Mouse (Mus musculus): ENCODE measurements at regions not wholly inside any gene's neighbourhood (a gene's known extent, or its start where the extent isn't known, plus 50 kb on each side); places are given as distances from the start of the nearest gene placed in this dataset.
A peak's percentile ranks its signal among the peaks of the same experiment; 100 is the strongest.
"Not testable (repeated sequence)": the region's sequence is repeated elsewhere in the genome, so short reads cannot be mapped to it uniquely, and the experiment has no call there.

DNA sequence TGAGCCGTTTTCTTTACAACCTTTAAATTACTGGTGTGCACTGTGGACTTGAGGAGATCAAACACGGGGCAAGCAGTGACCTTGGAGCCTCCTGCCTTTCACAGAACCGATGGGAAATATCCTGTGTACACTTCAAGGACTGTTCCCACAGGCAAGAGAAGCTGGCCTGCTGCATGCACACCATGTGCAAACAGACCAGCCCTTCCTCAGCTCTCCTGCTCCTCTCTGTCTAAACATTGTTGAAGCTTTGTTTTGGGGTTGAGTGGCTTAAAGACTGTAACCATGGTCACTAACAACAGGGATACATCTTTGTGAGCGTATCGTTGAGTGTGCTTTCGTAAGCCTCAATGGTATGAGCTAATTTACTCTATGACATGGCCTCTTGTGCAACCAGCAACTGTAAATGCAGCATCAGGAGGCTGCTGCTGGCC is 50.2 kb upstream of the Agps start:
- Histone ChIP-seq H3K9me3 (no peaks in the 10 kb centered on the region), H3K4me1 (replicated peaks) (no peaks in the 10 kb centered on the region; the same call in 1 of the 2 replicates), H3K4me3 (no peak overlapping the region), H3K27me3 (no peaks in the 10 kb centered on the region), H3K36me3 (no peaks in the 10 kb centered on the region), H3K9ac (no peak overlapping the region), H3K27ac (replicated peaks) (no peak overlapping the region), H3K4me2 (no peak overlapping the region)
- no peak; the same call in 1 of the 2 replicates for ATAC-seq (ENCODE audit: low FRiP score, low read depth)
- WGBS = 70% methylated on average over 6 of the region's 6 CpGs

DNA sequence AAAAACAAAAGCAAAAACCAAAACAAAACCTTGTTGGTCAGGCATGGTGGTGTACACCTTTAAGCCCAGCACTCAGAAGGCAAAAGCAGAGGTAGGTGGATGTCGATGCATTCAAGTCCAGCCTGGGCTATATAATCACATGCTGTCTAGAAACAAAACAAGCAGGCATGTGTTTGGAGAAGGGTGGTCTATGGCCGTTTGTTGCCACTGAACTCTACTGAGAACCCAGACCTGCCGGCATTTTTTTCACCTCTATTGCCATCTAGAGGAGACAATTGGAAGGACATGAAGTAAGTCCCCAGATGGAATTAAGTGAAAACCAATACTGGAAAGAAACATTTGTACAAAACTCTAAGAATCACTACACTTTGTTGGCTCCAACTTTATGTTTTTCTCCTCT is 50.9 kb upstream of the Agps start:
- Histone ChIP-seq H3K27ac (replicated peaks) (no peak overlapping the region), H3K36me3 (no peaks in the 10 kb centered on the region), H3K4me3 (no peak overlapping the region), H3K4me2 (no peak overlapping the region), H3K4me1 (replicated peaks) (no peaks in the 10 kb centered on the region; the same call in 1 of the 2 replicates), H3K9ac (no peak overlapping the region), H3K9me3 (no peaks in the 10 kb centered on the region), H3K27me3 (no peaks in the 10 kb centered on the region)
- 0 out of 2 replicates have a peak, but pooled peaks have one; percentile 65 for ATAC-seq (ENCODE audit: low FRiP score, low read depth)
- WGBS = 2% methylated on average over 3 of the region's 3 CpGs

DNA sequence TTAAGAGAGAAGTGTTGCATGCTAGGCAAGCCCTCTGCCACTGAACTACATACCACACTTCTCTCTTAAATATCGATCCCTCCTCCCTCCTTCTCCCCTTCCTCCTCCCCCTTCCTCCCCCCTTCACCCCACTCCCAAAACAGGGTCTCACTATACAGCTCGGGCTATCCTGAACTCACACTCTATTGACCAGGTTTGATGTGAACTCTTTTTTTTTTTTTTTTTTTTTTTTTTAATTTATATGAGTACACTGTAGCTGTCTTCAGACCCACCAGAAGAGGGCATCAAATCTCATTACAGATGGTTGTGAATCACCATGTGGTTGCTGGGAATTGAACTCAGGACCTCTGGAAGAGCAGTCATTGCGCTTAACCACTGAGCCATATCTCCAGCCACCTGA is 53.3 kb upstream of the Agps start:
- 93% methylated on average over 3 of the region's 3 CpGs for WGBS
- not testable (repeated sequence) for H3K27me3 ChIP-seq

DNA sequence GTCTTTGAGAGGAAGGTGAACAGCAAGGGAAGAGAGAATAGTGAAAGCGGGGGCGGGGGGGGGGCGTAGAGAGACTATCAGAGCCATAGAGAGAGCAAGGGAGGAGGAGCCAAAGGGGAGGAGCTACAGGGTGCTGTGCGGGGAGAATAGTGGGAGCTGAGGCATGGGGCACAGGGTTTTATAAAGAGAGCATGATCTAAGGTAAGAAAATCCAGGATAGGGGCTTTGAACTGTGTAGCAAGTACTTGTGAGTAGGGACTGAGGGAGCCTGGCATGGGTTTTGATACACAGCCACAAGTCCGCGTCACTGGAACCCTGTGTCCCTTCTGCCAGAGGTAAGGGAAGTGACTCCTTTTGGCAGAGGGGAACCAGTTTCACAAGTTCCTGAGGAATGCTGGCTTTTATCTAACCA is 54.9 kb upstream of the Agps start:
- H3K4me3 ChIP-seq = no peak overlapping the region
- H3K36me3 ChIP-seq = no peaks in the 10 kb centered on the region
- H3K27me3 ChIP-seq = no peaks in the 10 kb centered on the region
- no peaks in the 10 kb centered on the region for H3K9me3 ChIP-seq
- no peak for ATAC-seq (ENCODE audit: low FRiP score, low read depth)
- WGBS = 26% methylated on average over 5 of the region's 6 CpGs
- no peak overlapping the region for H3K27ac ChIP-seq (replicated peaks)
- peak overlapping the region; percentile 26 for H3K4me2 ChIP-seq
- H3K9ac ChIP-seq = no peak overlapping the region
- no peaks in the 10 kb centered on the region; the same call in 1 of the 2 replicates for H3K4me1 ChIP-seq (replicated peaks)

More for the DNA sequence above, 53.3 kb upstream of the Agps start:
- not testable (repeated sequence) for H3K27ac ChIP-seq (replicated peaks); H3K36me3 ChIP-seq; H3K9me3 ChIP-seq; H3K4me1 ChIP-seq (replicated peaks); H3K9ac ChIP-seq; H3K4me3 ChIP-seq; H3K4me2 ChIP-seq; ATAC-seq (ENCODE audit: low FRiP score, low read depth)

DNA sequence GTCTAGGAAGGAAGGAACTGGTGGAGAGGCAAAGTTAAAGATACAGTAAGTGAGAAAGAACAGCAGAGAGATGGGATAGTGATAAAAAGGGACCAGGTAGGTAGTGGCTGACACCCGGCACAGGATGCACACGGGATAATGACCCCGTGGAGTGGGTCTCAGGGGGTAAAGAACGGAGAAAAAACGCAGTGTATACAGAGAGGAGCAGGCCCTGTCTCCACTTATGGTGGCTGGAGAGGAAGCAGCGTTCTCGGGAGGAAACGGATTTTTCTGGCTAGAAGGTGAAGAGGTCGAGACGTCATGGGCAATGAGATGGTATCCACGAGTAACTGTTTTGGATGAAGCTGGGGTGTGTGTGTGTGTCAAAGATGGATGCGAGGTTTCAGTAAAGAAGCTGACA is 55.4 kb upstream of the Agps start:
- WGBS = 31% methylated on average over 12 of the region's 12 CpGs
- Histone ChIP-seq H3K27me3 (no peaks in the 10 kb centered on the region), H3K27ac (replicated peaks) (no peak overlapping the region), H3K9ac (no peak overlapping the region), H3K4me2 (peak overlapping the region; percentile 26), H3K4me3 (no peak overlapping the region), H3K4me1 (replicated peaks) (no peaks in the 10 kb centered on the region; the same call in 1 of the 2 replicates), H3K36me3 (no peaks in the 10 kb centered on the region), H3K9me3 (no peaks in the 10 kb centered on the region)
- ATAC-seq (ENCODE audit: low FRiP score, low read depth) = no peak

DNA sequence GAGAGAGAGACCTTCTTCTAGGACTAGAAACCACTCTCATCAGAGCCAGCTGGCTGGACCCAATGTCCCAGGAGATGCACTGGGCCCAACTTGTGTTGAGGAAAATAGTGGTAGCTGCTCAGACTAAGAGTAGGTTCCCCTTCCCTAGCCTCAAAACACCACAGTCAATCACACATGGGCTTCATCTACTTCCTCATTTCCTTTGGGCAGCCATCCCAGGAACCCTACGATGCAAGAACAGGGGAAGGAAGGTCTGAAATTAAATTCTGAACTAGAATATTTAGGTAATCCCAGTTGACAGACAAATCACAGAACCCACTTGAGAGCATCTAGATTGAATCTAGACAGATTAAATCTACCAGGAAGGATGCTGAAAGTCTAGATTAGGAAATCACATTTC is 56.8 kb upstream of the Agps start:
- H3K4me1 ChIP-seq (replicated peaks) = no peaks in the 10 kb centered on the region; the same call in 1 of the 2 replicates
- WGBS = 79% methylated on average over 1 of the region's 1 CpGs
- no peak for ATAC-seq (ENCODE audit: low FRiP score, low read depth)
- H3K4me3 ChIP-seq = no peak overlapping the region
- no peak overlapping the region for H3K27ac ChIP-seq (replicated peaks)
- H3K9ac ChIP-seq = no peak overlapping the region
- H3K27me3 ChIP-seq = no peaks in the 10 kb centered on the region
- H3K36me3 ChIP-seq = no peaks in the 10 kb centered on the region
- H3K9me3 ChIP-seq = no peaks in the 10 kb centered on the region
- no peak overlapping the region for H3K4me2 ChIP-seq

DNA sequence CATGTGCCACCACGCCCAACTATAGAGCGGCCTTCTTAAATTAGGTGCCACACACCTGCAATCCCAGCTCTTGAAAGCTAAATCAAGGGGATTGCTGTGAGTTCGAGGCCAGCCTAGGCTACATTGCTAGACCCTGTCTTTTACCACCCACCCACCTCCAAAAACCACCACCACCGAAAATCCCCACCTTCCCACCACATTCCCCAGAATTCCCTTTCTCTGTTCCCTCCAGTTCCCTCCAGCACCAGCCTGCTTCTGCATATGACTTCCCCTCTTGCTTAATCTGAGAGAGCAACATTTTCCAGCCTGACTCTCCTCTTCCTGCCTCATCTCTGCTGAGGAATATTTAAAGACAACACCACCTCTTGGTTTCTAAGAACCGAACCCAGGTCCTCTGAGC is 58.5 kb upstream of the Agps start:
- 96% methylated on average over 5 of the region's 5 CpGs for WGBS
- Histone ChIP-seq H3K36me3 (no peaks in the 10 kb centered on the region), H3K27me3 (no peaks in the 10 kb centered on the region), H3K4me2 (no peak overlapping the region), H3K9ac (no peak overlapping the region), H3K27ac (replicated peaks) (no peak overlapping the region), H3K9me3 (no peaks in the 10 kb centered on the region), H3K4me3 (no peak overlapping the region), H3K4me1 (replicated peaks) (peaks cover 3% of the 10 kb centered on the region)
- no peak for ATAC-seq (ENCODE audit: low FRiP score, low read depth)

DNA sequence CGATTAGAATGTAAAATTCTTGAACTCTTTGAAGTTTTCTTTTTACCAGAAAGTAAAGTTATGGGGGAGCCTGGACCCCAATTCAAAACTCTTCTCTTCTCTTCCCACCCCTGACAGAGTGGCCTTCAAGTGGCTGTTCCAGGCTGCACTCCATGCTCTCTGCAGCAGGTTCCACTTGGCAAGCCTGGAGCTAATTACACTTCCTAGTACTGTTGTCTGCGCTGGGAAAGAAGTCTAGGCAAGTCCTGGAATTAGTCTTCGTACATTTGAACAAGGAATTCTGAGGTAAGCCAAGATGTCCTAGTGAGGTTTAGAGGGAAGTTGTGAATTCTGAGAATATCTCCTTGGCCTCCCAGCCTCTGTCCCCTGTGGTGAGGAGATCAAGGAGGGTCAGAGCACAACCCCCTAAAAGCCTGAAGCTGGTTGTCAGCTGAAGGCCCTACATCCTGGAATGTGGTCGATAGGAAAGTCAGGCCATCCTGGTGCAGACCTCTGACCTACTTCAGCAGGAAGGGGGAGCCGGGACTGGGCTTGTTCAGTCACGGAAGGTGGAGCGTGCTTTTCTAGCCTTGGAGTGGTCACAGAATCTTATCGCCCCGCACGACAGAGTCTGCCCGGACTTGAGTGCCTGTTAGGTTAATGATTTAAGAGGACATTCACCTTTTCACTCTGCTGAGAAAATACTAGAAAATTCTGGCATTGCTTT is 59.6 kb upstream of the Agps start:
- H3K9me3 ChIP-seq = no peaks in the 10 kb centered on the region
- 58% methylated on average over 11 of the region's 11 CpGs for WGBS
- H3K4me2 ChIP-seq = no peak overlapping the region
- no peak overlapping the region for H3K27ac ChIP-seq (replicated peaks)
- H3K9ac ChIP-seq = no peak overlapping the region
- H3K27me3 ChIP-seq = no peaks in the 10 kb centered on the region
- H3K4me1 ChIP-seq (replicated peaks) = peaks cover 7% of the 10 kb centered on the region
- H3K4me3 ChIP-seq = no peak overlapping the region
- H3K36me3 ChIP-seq = no peaks in the 10 kb centered on the region
- no peak for ATAC-seq (ENCODE audit: low FRiP score, low read depth)

DNA sequence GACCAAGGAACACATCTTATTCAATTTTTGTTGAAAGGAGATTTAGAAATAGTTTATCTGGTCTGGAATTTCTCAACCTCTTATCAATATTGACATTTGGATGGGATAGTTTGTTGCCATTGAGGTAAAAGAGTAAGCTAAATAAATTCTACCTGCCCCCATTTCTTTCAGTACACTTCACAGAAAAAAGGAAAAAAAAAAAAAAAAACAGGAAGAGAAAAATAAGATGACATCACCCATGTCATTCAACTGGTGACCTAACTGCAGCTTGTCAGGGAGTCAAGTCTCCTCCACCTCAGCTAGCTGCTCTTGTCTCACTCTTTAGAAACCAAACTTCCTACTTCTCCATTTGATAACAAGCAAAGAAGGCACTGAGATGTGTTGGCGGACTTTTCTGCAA is 61.3 kb upstream of the Agps start:
- Histone ChIP-seq H3K27me3 (no peaks in the 10 kb centered on the region), H3K9ac (no peak overlapping the region), H3K4me2 (no peak overlapping the region), H3K4me1 (replicated peaks) (peaks cover 7% of the 10 kb centered on the region), H3K27ac (replicated peaks) (no peak overlapping the region), H3K4me3 (no peak overlapping the region), H3K36me3 (no peaks in the 10 kb centered on the region), H3K9me3 (no peaks in the 10 kb centered on the region)
- WGBS = 96% methylated on average over 1 of the region's 1 CpGs
- ATAC-seq (ENCODE audit: low FRiP score, low read depth) = no peak

DNA sequence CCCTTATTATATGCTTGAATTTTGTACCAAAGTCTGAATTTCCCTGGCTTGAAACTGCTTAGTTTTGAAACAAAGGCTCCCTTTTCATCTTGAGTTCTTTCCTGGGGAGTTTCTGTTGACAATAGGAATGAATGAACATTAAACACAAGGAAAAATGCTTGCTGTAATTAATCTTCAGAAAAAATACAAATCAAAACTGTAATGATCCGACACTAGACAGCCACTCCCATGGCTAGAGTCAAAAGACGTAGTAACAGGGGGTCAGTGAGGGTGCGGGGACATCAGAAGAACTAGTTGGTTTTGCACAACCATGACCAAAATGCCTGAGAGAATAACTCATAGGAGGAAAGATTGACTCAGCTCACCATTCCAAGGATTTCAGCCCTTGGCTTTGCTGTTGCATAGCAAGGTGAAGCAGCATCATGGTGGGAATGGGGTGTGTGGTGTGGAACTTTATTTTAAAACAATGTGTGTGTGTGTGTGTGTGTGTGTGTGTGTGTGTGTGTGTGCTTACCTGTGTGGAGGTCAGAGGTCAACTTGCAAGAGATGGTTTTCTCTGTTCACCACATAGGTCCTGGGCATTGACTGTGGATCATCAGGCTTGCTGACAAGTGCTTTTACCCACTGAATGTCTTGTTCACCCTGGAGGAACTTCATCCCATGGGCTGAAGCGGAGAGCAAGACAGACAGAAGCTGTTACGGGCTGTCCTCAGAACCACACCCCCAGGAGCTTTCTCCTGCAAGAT is 63.2 kb upstream of the Agps start:
- H3K4me3 ChIP-seq = no peak overlapping the region

DNA sequence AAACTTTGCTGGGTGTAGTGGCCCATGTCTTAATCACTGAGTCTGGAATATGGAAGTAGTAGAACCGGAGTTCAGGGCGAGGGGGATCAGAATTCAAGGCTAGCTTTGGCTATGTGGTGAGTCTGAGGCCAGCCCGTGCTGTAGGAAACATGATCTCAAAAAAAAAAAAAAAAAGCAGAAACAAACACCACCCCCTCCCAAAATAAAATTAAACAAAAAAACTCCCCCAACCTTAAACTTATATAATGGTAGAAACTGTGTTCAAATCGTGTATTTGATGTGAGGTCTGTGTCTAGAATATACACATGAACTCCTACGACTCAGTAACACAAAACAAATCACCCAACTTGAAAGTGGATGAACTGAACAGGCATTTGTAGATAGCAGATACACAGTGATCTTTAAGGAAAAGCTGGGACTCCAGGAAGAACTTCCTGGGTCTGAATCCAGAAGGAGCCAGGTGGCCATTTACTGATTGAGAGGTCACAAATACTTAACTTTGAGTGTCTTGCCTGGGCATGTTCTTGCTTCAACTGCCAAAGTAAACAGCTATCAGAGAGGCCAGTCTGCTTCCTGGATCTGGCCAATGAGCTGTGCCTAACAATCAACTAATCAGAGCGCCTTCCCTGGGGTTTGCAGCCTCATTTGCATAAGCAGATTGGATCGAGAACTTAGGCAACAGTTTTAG is 63.6 kb upstream of the Nfe2l2 start:
- no peak overlapping the region for H3K9ac ChIP-seq
- H3K4me1 ChIP-seq (replicated peaks) = peaks cover 7% of the 10 kb centered on the region
- H3K4me3 ChIP-seq = no peak overlapping the region
- H3K36me3 ChIP-seq = no peaks in the 10 kb centered on the region
- WGBS = 54% methylated on average over 7 of the region's 7 CpGs
- ATAC-seq (ENCODE audit: low FRiP score, low read depth) = peak; percentile 27; the same call in 1 of the 2 replicates
- H3K27me3 ChIP-seq = no peaks in the 10 kb centered on the region
- H3K27ac ChIP-seq (replicated peaks) = no peak overlapping the region
- no peak overlapping the region for H3K4me2 ChIP-seq
- H3K9me3 ChIP-seq = no peaks in the 10 kb centered on the region

More for the DNA sequence above, 63.2 kb upstream of the Agps start:
- no peak overlapping the region for H3K9ac ChIP-seq
- no peaks in the 10 kb centered on the region for H3K27me3 ChIP-seq
- ATAC-seq (ENCODE audit: low FRiP score, low read depth) = no peak
- no peak overlapping the region for H3K4me2 ChIP-seq
- H3K27ac ChIP-seq (replicated peaks) = no peak overlapping the region
- 63% methylated on average over 5 of the region's 5 CpGs for WGBS
- H3K36me3 ChIP-seq = no peaks in the 10 kb centered on the region
- H3K4me1 ChIP-seq (replicated peaks) = peaks cover 7% of the 10 kb centered on the region
- no peaks in the 10 kb centered on the region for H3K9me3 ChIP-seq

DNA sequence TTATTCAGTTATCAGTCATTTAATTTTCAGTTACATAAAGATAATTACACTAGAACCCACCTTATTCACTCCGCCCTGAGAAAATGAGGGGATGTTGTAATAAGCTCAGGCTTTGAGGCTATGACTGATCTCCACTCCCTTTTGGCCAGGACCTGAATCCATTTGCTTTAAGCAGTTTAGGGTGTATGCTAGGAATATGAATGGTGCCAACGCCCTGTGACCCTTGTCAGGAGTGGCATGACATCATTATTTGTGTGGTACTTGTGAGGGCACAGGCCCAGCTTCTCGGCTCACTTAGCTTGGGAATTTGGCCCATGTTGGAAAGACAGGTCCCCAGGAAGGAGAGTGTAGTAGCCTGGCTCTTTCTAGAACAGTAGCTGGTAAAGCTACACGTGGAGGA is 61.0 kb upstream of the Nfe2l2 start:
- Histone ChIP-seq H3K9ac (no peak overlapping the region), H3K4me1 (replicated peaks) (peaks cover 7% of the 10 kb centered on the region), H3K4me3 (no peak overlapping the region), H3K9me3 (no peaks in the 10 kb centered on the region), H3K36me3 (no peaks in the 10 kb centered on the region), H3K4me2 (no peak overlapping the region), H3K27me3 (no peaks in the 10 kb centered on the region), H3K27ac (replicated peaks) (no peak overlapping the region)
- 84% methylated on average over 4 of the region's 4 CpGs for WGBS
- no peak for ATAC-seq (ENCODE audit: low FRiP score, low read depth)
